Mouse (Mus musculus) R1 (cell line): ENCODE measurements around the gene Dlgap4.

Source experiments
- DNase-seq: peaks from one replicate; pipeline ENCODE4 v3.0.0-alpha.2; 2018; ENCODE audit warnings: low read depth, low spot score

The Dlgap4 gene

DNA sequence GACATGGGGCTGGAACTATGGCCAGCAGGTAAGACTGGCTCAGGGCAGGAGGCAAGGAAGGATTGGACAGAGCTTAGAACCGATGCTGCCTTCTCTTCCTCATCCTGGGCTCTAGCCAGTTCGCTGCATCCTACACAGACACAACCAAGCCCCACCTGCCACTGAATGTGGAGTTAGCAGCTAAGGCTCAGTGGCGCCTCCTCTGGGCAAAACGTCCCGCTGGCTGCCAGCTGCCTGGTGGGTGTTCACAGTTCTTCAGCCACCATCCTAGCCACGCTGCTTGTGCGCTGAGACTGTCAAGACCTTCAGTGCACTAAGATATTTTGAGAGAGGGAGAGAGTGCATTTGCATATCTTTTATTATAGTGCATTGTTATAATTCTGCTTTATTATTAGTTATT lies 45.2 kb downstream of the Dlgap4 start:
- DNase-seq, result peak; percentile 58

- no peak for DNase-seq
Observed at GRCm38 (mm10) chr2:156659981-156660380, 46.5 kb downstream of the Dlgap4 start.

GRCm38 (mm10) chr2:156663162-156663561 lies 49.7 kb downstream of the Dlgap4 start:
- DNase-seq, result no peak

GRCm38 (mm10) chr2:156664407-156664806 lies 50.9 kb downstream of the Dlgap4 start:
- DNase-seq, result peak; percentile 64

- no peak for DNase-seq
Observed at GRCm38 (mm10) chr2:156664993-156665518, 51.6 kb downstream of the Dlgap4 start.

DNA sequence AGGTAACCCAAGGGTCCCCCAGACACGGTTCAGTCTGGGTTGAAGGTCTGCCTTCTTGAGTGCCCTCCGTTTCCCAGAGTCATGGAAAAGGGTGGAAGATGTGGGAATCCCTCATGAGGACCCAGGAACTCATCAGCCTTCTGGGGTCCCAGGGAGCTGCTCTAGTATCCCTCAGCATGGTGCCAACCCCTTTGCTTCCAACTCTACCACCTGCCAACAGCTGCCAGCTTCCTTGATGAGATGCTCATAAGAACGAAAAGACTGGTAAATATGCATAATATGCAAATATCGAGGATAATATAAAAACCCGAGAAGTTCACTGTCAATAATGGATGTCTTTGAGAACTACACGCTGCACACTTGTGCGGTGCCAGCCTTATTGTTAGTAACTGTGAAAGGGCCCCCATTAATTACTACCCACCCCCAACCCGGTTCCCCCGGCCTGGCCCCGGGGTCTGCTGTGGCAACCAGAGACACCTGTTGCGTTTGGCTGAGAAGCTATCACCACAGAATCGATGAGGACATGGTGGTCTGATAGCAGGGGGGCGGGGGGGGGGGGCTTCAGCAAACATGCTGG lies 52.2 kb downstream of the Dlgap4 start:
- DNase-seq, result no peak

DNA sequence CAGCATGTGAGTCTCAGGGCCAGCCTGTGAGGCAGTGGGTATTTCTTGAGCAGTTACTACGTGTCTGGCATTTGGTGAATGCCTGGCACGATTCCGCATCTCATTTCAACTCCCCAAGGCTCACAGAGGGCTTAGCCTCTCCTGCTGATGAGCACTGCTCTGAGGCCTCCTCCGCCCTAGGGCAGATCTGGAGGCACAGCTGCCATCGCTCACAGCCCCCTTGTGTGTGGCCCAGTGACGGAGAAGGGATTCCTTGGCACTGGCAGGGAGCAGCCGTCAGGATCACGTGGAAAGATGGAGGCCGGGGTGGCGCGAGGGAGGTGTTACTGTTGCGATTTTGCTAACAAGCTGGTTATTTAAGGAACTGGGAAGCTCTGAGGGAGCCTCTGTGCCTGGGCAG lies 52.7 kb downstream of the Dlgap4 start:
- no peak for DNase-seq

- DNase-seq, result no peak
Observed at GRCm38 (mm10) chr2:156667290-156667689, 53.8 kb downstream of the Dlgap4 start.

DNA sequence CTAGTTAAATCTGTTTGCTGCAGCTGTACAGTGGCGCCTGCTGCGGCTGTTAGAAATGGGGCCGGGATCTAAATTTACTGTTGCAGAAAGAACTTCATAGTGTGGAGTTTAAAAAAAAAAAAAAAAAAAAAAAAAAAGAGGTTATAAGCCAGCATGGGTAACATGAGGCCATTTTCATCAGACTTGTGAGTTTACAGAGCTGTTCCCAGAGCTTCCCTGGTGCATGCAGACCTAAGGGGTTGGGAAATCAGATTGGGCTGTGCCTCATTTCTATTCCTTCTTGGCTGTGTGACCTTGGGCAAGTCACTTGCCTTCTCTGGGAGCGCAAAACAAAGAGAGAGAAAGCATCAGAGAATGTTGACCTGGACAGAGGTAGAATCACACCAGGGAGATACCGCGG lies 55.1 kb downstream of the Dlgap4 start:
- peak; percentile 24 for DNase-seq

DNA sequence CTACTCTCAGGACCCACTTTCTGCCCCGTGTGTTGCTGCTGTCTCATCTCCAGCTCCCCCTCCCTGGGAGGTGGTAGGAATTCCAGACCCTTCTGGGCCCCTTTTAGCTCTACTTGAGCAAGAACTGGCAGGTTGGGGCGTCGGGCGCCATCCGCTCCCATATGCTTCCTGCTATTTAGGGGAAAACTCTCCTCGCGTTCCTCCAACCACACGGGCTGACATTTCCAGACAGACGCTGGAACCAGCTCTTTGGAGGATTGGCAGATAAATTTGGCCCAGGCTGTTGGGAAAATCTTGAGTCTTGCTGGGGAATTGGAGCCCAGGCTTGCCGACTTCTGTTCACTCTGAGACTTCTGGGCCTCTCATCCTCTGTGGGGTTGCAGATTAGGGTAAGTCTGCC lies 59.8 kb downstream of the Dlgap4 start:
- DNase-seq, result no peak

- no peak for DNase-seq
Observed at GRCm38 (mm10) chr2:156673881-156674669, 60.6 kb downstream of the Dlgap4 start.

DNA sequence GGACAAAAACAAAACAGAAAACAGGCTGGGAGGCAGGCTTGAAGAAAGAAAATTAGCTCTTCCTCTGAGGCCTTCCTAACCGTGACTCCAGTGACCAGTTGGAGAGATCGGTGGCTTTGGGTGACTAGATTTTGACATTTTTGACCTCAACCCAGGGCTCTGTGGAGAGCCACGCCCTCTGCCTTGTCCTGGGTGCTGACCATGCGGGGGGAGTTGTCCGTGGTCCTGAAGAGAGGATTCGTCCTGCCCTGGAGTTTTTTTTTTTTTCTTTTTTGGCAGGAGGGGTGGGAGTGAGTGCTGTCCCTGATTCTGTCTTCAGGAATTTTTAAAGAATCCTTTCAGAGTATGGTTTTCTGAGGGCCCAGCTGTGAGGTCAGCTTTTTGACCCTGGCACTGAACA lies 63.4 kb downstream of the Dlgap4 start:
- peak; percentile 67 for DNase-seq

GRCm38 (mm10) chr2:156678112-156678511 lies 64.6 kb downstream of the Dlgap4 start:
- no peak for DNase-seq

- DNase-seq, result no peak
Observed at GRCm38 (mm10) chr2:156682965-156683364, 69.5 kb downstream of the Dlgap4 start.

GRCm38 (mm10) chr2:156685999-156686398 lies 72.5 kb downstream of the Dlgap4 start:
- no peak for DNase-seq

- DNase-seq, result no peak
Observed at GRCm38 (mm10) chr2:156686754-156687153, 73.2 kb downstream of the Dlgap4 start.

- DNase-seq, result peak; percentile 90
Observed at GRCm38 (mm10) chr2:156688604-156689003, 75.1 kb downstream of the Dlgap4 start.

DNA sequence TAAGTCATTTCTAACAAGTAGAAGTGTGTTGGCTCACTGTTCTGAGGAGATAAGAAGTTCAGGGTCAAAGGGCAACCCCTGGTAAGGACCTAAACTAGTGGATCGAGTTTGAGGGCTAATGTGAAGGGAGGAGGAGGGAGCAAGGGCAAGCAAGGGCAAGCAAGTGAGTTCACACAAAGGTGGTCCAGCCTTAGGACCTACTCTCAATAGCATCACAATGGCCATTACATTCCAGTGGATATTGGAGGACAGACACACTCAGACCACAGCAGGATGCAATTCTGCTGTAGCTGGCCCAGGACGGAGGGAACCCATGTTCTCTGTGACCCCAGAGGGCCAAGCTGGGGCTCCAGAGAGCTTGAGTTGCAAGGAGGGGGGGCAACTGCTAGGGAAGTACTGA lies 77.3 kb downstream of the Dlgap4 start:
- DNase-seq, result peak; percentile 86

- no peak for DNase-seq
Observed at GRCm38 (mm10) chr2:156691746-156692145, 78.2 kb downstream of the Dlgap4 start.

DNA sequence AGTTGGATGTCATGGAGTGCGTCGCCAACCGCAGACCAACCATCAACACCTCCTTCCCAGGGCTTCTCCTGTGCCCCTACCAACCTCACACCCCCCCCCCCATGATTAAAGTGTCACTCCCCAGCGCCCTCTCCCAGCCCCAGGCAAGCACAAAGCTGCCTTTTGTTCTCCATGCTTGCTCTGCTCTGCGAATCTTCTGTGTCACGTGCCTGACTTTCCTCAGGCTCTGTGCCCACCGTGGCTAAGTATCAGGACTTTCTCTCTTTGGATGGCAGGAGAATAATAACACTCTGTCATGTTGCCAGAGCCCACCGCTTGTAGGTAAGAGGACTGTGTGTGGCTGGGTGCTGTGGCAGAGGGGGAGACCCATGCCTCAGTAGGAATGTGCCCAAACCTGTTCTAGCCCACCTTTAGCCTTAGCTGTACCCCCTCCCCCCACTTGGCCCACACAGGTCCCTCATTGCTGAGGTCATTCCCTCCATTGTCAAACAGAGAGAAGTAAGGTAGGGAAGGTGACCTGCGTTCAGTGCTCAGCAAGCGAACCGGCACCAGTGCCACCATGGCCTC lies 79.8 kb downstream of the Dlgap4 start:
- no peak for DNase-seq

GRCm38 (mm10) chr2:156697261-156697660 lies 83.8 kb downstream of the Dlgap4 start:
- no peak for DNase-seq

DNA sequence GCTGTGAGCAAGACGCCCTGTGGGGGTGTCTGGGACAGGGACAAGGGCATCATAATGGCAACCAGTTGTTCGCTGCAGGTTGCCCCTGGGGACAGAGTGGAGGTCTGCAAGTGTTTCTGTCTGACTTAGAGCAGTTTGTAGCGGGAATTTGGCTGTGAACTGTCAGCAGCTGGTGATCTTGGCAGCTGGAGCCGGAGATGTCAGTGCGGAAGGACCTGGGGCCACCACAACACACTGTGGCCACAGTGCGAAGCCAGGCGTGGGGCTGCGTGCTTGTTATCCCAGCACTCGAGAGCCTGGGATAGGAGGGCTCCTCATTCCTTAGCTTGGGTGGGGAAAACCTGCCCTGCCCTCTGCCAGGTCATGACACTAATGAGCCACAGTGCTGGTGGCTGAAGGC lies 84.7 kb downstream of the Dlgap4 start:
- no peak for DNase-seq

- peak; percentile 67 for DNase-seq
Observed at GRCm38 (mm10) chr2:156705473-156705872, 92.0 kb downstream of the Dlgap4 start.
